Mouse (Mus musculus) forelimb bud, embryonic 11.5 days (tissue): ENCODE results near the gene Zfp59.
"Not testable (repeated sequence)": the region's sequence is repeated elsewhere in the genome, so short reads cannot be mapped to it uniquely, and the experiment has no call there.

Experiments
- DNase-seq: peaks from one replicate; pipeline ENCODE4 v3.0.0-alpha.2; 2012; ENCODE audit warnings: low read depth, low spot score

The Zfp59 gene

GRCm38 (mm10) chr7:27838323-27839249 lies at the start of gene Zfp59:
TSS of gene Zfp59 (plus strand) at chr7:27838607.
- peak; percentile 87 for DNase-seq

- DNase-seq: no peak
Measured at GRCm38 (mm10) chr7:27789306-27789705, 49.1 kb upstream of the Zfp59 start.

- DNase-seq: not testable (repeated sequence)
Measured at GRCm38 (mm10) chr7:27793865-27794264, 44.5 kb upstream of the Zfp59 start.

- DNase-seq: no peak
Measured at GRCm38 (mm10) chr7:27794566-27794965, 43.8 kb upstream of the Zfp59 start.

GRCm38 (mm10) chr7:27797906-27798811 lies 40.2 kb upstream of the Zfp59 start:
- peak; percentile 41 for DNase-seq

- no peak for DNase-seq
Measured at GRCm38 (mm10) chr7:27801137-27801536, 37.3 kb upstream of the Zfp59 start.

- no peak for DNase-seq
Measured at GRCm38 (mm10) chr7:27802986-27803385, 35.4 kb upstream of the Zfp59 start.

- peak; percentile 81 for DNase-seq
Measured at GRCm38 (mm10) chr7:27804297-27805030, 33.9 kb upstream of the Zfp59 start.

- not testable (repeated sequence) for DNase-seq
Measured at GRCm38 (mm10) chr7:27806896-27807295, 31.5 kb upstream of the Zfp59 start, which contains the start of gene Zfp626. TSS of gene Zfp626 (plus strand) at chr7:27807196.

GRCm38 (mm10) chr7:27807305-27807704 lies 31.1 kb upstream of the Zfp59 start:
- not testable (repeated sequence) for DNase-seq

- DNase-seq: no peak
Measured at GRCm38 (mm10) chr7:27818526-27819110, 19.8 kb upstream of the Zfp59 start.

- DNase-seq: no peak
Measured at GRCm38 (mm10) chr7:27822611-27823010, 15.8 kb upstream of the Zfp59 start.

GRCm38 (mm10) chr7:27834131-27834530 lies 4.3 kb upstream of the Zfp59 start:
- no peak for DNase-seq

- no peak for DNase-seq
Measured at GRCm38 (mm10) chr7:27837896-27838295, 511 bp upstream of the Zfp59 start.

- no peak for DNase-seq
Measured at GRCm38 (mm10) chr7:27839596-27839995, 1.2 kb downstream of the Zfp59 start.

GRCm38 (mm10) chr7:27840104-27840503 lies 1.7 kb downstream of the Zfp59 start:
- no peak for DNase-seq

- no peak for DNase-seq
Measured at GRCm38 (mm10) chr7:27857227-27857626, 18.8 kb downstream of the Zfp59 start, which contains the start of gene Zfp607a. TSS of gene Zfp607a (plus strand) at chr7:27857527.

GRCm38 (mm10) chr7:27859301-27860251 lies 21.2 kb downstream of the Zfp59 start:
- DNase-seq: no peak

GRCm38 (mm10) chr7:27860396-27861235 lies 22.2 kb downstream of the Zfp59 start:
- peak; percentile 60 for DNase-seq
